Mouse (Mus musculus): ENCODE data around the gene Ascl1.
A peak's percentile ranks its signal among the peaks of the same experiment; 100 is the strongest.

Gene Ascl1

DNA sequence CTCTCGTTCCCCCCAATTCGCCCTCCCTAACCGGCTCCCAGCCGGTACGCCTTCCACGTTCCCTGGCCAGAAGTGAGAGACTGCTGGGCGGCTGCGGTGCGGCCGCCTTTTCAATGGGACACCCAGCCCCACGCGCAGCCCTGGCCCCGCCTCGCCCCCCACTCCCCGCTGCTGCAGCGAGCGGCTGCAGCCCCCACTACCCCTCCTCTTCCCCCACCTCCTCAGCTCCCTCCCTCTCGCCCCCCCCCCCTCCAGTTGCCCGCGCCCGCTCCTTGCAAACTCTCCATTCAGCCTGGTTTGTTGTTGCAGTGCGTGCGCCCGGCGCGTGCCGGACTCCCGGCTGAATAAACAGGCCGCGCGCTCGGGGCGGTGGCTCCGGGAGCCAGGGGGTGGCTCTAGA, at the start of gene Ascl1:
TSS of gene Ascl1 (minus strand) at position 85 of the 400 bp plus-strand sequence.
- DNase-seq (ENCODE audit: low spot score) = no peak

DNA sequence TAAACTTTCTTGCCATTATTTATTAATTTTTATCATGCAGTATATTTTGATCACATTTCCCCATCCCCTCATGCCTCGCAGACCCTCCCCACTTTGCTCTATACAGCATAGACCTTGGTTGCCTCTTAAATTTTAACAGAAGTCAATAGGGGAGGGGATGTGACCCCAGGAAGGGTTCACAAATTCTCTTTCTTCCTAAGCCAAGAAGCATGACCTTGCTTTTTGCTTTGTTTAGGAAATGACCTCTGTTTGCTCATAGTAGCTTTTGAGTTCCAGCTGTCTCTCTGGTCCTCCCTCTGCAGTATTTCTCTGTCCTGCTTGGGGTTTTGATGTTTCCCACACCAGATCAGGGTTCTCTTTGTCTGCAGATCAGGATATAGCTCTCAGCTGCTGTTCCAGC, 40.7 kb upstream of the Ascl1 start:
- DNase-seq (ENCODE audit: low spot score) = no peak

DNA sequence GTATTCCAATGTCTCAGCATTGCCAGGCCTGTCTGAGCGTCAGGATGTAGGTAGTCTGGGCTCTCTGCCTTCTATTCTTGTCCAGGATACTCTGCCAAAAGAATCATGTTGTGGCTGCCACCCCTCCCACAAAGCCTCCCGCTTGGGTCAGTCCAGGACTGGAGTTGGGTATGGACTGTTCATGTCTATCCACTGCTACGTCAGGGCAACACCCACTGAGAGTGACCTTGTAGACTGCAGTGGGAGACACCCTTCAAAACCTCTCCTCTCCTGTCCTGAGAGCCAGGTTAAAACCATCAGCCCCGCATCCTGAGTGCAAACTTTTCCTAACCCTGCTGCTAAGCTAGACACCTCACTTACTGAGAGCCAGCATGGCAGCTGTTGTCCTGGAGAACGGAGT, 28.2 kb upstream of the Ascl1 start, which contains the start of gene Pah:
TSS of gene Pah (plus strand) at position 150 of the 400 bp plus-strand sequence.
- no peak for DNase-seq (ENCODE audit: low spot score)

DNA sequence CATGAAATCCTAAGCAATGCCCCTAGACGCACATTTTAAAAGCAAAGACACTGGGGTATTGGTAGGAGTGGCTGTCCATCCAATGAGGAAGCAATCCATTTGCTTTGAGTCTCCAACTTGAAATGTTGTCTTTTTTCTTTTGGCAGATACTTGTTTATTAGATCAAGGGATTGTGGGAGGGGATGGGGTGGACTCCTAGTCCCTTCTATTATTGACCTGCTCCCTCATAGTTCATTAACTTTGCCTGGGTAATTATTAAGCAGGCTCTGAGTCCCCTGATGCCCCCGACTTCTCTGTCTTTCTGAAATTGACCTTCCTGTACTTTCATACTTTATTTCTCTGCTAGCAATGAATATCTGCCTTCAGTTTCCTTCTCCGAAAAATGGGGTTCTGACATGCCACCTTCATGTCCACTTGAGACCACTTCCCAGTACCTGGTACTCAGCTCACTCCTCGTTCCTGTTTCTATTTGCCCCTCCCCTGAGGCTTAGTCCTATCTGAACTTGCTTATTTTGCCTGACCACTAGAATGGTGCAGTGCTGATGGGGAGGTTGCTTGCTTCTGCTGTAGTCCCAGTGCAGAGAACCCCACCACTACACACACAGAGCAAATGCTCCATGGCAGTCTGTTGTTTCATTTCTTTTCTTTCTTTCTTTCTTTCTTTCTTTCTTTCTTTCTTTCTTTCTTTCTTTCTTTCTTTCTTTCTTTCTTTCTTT, 27.1 kb upstream of the Ascl1 start:
- no peak for DNase-seq (ENCODE audit: low spot score)

DNA sequence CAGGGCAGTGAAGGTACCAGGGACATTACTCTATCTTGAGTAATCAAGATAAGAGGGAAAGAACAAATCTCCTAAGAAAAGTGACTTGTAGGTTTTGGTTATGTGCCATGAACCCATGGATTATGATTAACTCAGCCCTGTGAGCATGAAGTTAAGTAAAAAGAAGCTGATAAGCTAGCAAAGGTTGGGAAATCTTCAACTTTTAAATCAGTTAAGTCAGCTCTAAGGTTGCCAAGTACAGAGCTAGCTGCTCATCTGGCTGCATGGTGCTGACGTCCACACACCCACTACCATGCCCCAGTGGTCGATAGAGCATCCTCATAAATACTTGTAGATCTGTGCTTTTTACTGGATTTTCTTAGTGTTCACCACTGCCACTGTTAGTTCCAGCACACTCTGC, 25.1 kb upstream of the Ascl1 start:
- no peak for DNase-seq (ENCODE audit: low spot score)

DNA sequence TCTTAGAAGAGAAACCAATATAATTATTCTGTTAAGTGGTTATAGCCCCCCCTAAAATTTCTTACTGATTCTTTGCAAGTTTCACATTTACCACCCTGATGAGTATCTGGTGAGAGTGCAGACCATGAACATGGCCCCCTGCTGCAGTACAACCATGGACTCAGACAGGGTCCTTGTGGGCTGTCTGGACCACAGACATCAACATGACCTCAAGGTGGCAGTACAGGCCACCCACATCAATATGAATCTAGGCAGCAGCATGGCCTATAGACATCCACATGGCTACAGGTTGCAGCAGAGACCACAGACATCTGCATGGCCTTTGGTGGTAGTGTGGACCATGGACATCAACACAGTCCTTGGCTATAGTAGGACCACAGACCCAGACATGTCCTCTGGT, 19.6 kb upstream of the Ascl1 start:
- no peak for DNase-seq (ENCODE audit: low spot score)

DNA sequence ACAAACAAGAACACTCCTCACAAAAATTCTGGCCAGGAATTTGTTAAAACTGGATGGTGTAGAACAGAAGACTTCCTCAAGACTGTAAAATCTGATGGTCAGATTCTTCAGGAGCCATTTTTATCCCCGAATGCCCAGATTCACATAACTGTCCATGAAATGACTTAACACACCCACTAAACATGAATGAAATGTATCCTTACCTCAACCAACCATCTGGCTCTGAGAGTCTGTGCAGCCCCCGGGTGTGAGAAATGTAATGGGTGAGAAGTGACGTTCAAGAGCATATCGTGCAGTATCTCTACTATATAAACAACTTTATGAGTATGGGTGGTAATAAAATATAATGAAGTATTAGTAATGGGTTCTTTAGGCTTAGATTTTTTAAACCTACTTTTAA, 15.1 kb upstream of the Ascl1 start:
- DNase-seq (ENCODE audit: low spot score) = no peak

DNA sequence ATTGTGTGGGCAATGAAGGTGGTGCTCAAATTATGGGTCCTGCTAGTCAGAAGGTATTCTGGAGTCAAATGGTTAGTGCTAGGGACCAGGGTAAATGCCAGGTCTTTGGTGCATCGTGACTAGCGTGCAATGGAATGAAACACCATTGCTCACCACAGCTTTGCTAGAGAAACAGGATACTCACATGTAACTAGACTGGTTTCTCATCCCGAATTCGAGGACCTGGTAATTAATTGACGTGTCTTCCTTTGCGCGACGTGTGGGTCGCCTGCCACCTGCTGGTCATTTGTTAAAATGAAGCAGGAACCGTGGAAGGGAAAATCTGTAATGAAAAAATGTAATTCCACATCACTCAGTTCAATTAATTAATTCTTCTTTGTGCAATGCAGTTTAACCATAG, 10.5 kb upstream of the Ascl1 start:
- peak; percentile 60 for DNase-seq (ENCODE audit: low spot score)

DNA sequence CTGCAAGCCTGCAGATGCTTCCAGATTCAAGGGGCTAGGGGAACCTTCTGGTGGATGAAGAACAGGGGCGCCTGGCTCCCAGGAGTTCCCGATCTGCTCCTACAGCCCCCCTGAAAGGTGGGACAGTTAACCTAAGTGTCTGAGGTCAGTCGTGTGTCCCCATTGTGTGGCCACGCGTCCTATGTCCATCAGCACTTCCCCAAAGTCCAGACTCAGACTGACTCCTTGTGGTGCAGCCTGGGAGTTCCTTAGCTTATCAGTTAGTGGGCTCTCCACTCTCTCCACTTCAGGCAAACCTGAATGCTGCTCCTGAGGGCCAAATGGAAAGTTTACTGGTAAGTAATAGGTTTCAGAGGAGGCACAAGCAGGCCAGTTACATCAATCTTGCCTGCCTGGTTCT, 8.8 kb upstream of the Ascl1 start:
- DNase-seq (ENCODE audit: low spot score) = no peak

DNA sequence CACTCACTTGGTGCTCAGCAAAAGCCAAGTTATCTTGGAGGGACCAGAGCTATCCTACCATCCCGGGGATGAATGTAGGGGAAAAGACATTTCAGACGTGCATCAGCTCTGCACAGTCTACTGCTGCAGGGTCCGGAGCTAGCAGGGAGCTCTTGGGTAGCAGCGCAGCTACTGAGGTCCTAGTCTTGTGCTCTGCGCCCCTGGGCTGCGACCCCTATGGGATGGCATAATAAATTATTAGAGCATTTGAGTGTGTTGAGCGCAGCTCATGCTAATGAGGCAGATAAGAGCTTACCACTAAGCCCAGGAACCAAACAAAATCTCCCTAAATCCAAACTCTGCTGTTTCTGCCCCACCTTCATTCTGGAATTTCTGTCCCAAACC, 8.2 kb upstream of the Ascl1 start:
- no peak for DNase-seq (ENCODE audit: low spot score)

DNA sequence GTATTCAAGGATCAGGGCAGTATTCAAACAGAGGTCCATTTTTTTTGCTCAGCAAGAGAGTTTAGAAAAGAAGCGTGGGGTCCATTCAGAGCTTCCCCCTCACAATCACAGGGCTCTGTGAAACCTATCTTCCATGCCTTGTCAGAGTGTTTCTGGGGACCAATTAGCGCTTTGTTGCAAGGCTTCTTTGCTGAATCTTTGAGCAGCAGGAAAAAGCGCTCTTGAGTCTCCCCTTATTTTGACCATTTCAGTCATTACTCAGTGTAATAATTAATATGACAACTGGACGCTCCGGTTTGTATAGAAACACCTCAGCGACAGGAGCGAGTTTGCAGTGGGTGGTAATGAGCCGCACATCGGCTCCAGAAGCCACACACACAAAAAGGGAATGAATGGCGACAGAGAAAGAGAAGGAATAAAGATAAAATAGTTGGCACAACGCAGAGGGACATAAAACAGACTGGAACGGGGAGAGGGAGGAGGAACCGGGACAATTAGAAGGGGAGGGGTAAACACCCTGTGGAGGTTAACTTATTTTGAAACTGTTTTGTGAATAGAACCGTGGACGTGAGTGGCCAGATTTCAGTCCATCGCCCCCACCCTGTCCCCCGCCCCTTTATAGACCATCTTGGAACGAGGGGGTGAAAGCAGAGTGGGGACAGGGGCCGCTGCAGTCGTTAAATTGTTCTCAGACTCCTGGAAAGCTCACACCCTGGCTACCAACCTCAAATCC, 7.6 kb upstream of the Ascl1 start:
- DNase-seq (ENCODE audit: low spot score) = no peak

DNA sequence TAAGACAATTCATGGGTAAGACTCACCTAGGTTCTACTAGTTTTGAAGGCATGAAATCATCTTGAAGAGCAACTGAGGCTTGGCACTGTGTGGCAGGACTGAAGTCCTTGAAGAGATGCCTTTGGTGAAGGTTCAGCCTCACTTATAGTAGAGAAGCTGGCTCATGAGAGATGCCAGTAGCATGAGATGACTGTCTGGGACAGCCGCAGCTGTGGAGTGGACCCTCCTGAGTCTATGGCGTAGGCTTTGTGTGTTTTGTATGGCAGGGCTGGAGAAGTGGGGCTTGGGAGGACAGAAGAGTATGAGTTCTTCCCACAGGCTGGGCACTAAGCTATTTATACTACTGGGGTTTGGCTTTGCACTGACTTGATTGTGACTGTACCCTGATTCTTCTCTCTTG, 3.6 kb upstream of the Ascl1 start:
- no peak for DNase-seq (ENCODE audit: low spot score)

DNA sequence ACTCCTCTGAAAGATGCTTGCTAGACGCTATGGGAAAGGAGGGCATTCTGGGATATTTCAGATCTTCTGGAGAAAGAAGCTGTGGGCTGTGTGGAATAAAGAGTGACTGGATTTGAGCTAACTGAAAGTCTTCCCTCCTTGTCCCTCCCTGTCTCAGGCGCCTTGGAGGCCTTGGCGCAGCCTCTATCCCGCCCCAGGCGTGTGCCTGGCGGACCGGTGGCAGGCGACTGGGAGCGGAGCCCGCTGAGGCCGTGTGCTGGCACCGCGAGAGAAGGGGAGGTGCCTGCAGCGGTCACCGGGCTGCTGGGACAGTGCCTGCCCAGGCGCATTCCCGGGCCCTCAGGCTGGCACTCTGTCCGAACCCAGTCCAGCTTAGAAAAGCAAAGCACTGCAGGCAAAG, 1.1 kb upstream of the Ascl1 start:
- DNase-seq (ENCODE audit: low spot score) = peak; percentile 15

DNA sequence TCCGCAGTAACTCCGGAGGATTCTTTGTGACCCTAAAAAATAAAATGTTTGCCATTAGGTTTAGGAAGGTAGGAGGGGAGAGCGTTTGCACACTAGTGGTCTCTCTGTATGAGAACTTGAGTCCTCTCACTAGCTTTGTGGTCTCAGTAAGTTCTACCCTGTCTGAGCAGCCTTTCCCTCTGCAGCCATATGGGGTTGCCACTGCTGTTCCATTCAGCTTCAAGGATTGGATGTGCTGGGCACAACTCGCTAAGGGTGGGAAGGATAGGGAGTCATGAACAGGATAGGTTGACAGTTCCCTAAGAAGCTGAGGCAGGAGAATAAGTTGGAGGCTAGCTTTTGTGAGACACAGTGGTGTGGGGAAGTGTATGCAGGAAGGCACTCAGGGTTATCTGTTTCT, 716 bp upstream of the Ascl1 start:
- no peak for DNase-seq (ENCODE audit: low spot score)

DNA sequence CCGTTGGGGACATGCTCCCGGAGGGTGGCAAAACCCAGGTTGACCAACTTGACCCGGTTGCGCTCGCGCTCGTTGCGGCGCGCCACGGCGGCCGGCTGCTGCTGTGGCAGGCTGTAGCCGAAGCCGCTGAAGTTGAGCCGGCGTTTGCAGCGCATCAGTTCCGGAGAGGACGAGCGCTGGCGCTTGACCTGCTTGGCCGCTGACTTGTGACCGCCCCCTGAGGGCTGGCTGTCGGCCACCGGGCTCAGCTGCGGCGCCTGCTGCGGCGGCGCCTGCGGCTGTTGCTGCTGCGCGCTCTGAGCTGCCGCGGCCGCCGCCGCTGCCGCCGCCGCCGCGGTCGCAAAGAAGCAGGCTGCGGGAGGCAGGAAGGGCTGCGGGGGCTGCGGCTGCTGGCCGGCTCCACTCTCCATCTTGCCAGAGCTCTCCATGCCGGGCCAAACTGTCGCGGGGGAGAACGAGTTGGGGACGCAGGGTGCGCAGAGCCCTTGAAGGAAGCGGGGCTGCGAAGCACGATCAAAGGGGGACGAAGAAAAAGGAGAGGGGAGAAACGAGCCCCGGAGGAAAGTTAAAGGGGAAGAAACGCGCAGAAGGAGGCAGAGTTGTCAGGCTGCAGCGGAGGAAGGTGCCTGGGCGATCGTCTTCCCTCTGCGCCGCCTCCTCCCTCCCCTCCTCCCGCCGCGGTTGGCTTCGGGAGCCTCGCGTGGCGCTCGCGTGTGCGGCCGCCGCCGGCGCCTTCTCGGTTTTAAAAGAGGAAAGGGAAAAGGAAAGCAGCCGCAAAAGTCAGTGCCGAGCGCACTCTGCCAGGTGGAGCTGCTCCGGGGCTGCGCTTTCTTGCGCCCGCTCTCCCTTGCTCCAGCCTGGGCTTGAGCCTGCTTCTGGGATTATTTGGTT, 554 bp downstream of the Ascl1 start:
- peak; percentile 30 for DNase-seq (ENCODE audit: low spot score)

DNA sequence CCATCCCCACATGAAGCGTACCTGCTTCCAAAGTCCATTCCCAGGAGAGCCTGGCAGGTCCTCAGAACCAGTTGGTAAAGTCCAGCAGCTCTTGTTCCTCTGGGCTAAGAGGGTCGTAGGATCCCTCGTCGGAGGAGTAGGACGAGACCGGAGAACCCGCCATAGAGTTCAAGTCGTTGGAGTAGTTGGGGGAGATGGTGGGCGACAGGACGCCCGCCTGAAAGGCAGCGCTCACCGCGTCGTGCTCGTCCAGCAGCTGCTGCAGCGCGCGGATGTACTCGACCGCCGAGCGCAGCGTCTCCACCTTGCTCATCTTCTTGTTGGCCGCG, 1.2 kb downstream of the Ascl1 start:
- DNase-seq (ENCODE audit: low spot score) = no peak

DNA sequence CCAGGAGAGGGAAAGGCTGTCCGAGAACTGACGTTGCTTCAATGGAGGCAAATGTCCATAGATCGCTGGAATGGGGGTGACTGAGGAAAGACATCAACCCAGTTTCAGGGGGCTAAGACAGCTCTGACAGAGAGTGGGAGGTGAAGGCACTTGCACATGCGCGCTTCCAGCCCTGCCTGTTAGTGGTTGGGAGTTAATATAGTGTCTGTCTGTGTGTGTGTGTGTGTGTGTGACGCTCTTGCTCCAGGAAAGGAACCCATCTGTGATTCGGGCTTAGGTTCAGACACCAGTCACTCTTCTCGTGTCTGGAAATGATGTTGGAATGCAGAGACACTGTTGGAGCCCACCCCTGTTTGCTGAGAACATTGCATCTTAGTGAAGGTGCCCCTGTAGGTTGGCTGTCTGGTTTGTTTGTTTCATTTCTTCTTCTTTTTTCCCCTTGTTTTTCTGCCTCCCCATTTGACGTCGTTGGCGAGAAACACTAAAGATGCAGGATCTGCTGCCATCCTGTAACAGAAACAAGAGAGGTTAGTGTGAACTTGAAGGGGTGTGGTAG, 1.9 kb downstream of the Ascl1 start:
- no peak for DNase-seq (ENCODE audit: low spot score)

DNA sequence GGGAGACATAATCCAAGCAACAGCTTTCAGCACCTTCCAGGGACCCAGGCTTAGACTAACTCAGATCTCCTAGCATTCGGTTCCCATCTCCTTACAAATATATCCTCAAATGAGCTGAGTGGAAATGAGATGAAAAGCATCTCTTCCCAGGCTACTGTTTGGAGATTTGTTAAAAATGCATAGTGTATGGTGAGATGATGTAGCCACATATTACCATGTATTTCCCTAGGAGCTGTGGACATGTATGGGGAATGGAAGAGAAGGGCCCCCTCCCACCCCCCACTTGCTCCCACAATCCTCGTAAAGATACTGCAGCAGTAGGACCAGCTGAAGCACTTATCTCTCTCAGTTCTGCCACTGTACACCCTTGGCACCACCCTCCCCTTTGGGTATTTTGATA, 3.1 kb downstream of the Ascl1 start:
- DNase-seq (ENCODE audit: low spot score) = no peak

DNA sequence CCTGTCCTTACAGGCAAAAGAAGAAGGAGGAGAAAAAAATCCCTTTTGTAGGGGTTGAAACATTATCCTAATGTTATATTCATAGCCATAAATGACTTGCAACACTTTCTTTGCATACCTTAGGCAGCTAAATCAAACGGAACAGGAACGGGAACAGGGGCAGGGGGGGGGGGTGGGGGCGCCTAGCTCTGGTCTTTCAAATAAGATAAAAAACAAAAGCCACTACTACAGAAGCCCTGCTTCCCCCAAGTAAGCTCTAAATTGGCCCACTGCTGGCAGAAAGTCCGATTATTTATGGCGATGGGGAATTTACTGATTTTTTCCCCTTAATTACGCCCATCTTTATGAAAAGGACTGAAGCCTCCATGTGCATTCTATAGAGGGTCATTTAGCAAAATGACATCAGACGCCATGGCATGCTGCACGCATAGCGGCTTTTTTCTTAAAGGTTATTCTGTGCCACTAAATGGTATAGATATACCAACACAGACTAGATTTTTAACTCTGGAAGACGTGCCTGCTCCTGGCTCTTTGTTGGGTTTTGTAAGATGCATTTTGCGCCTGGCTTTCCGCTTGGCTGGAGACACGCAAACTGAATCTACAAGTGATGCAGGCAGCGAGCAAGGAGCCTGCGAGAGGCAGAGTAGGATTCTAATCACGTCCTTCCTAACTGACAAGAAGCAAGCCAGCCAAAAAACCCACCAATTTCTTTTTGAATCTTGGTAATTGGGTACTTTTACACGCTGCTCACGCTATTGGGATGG, 4.0 kb downstream of the Ascl1 start:
- DNase-seq (ENCODE audit: low spot score) = no peak

DNA sequence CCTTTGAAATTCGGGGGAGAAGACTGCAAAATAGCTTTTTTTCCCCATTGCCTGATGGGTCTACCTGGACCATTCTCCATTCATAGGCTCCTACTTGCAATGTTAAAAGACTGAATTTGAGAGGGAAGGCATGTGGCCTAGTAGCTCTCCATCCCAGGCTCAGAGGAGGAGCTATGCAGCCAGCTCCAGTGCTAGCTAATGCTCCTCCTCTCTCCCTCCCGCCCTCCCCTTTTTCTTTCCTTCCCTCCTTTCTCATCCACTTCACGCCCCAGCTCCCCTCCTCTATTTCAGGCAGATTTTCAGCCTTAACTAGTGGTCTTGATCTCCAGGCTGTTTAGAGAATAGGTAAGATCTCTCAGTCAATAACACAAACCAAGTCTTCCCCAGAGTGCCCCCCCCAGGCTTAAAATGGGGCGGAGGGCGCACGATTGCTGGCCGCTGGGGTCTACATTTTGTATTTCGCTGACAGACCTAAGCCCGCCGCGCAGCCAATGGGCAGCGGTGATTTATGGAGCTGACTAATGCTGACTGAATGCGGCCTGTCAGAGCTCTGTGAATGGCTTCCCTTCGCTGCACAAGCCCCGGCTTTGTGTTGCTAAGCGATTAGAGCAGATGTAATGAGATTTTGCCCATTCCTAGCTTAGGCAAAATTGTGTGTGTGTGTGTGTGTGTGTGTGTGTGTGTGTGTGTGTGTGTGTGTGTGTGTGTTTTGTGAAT, 4.9 kb downstream of the Ascl1 start:
- DNase-seq (ENCODE audit: low spot score) = peak; percentile 18

Data from urinary bladder, postnatal 14 days (tissue).